Mouse (Mus musculus) hindbrain, embryonic 13.5 days (tissue): ENCODE results near the gene Slc26a10. TPM values are rescaled to one million over a fixed set of nuclear protein-coding genes. Genes with fewer than 3 reads are reported as not detected.
"Not testable (repeated sequence)": the region's sequence is repeated elsewhere in the genome, so short reads cannot be mapped to it uniquely, and the experiment has no call there.

Experiments
- ATAC-seq: fragments of 200-750 bp; cut with Nextera tagmentation; 2 replicates; pipeline ENCODE4 v1.8.0; 2017; ENCODE audit warnings: moderate TSS enrichment; ENCODE audit not compliant: low FRiP score
- H3K27ac ChIP-seq: fragments of 300-500 bp; sonication (generic); 2 replicates; pipeline ENCODE4 v1.5.1; 2015; ENCODE audit warnings: inconsistent platforms, mild to moderate bottlenecking, moderate library complexity
- H3K27me3 ChIP-seq: fragments of 300-500 bp; sonication (generic); 2 replicates; pipeline ENCODE4 v1.6.1; 2015; ENCODE audit warnings: mild to moderate bottlenecking, inconsistent platforms
- H3K36me3 ChIP-seq: fragments of 300-500 bp; sonication (generic); 2 replicates; pipeline ENCODE4 v1.6.1; 2015; ENCODE audit warnings: mild to moderate bottlenecking, inconsistent platforms
- H3K4me1 ChIP-seq: fragments of 300-500 bp; sonication (generic); replicated peaks from 2 replicates; pipeline ENCODE4 v1.6.1; 2015; ENCODE audit warnings: inconsistent platforms
- H3K4me2 ChIP-seq: fragments of 300-500 bp; sonication (generic); 2 replicates; pipeline ENCODE4 v1.6.1; 2015; ENCODE audit warnings: inconsistent platforms, mild to moderate bottlenecking, moderate library complexity
- H3K4me3 ChIP-seq: fragments of 300-500 bp; sonication (generic); 2 replicates; pipeline ENCODE4 v1.5.1; 2015; ENCODE audit warnings: mild to moderate bottlenecking, inconsistent platforms
- H3K9ac ChIP-seq: fragments of 300-500 bp; sonication (generic); 2 replicates; pipeline ENCODE4 v1.6.1; 2015; ENCODE audit warnings: mild to moderate bottlenecking, inconsistent platforms
- H3K9me3 ChIP-seq: fragments of 300-500 bp; sonication (generic); 2 replicates; pipeline ENCODE4 v1.6.1; 2016; ENCODE audit warnings: inconsistent platforms
- WGBS: fragments of 180-500 bp; shearing (Covaris S2); methylation state at CpG from one replicate; pipeline ENCODE4 v1.1.7; 2015; 5-methylcytosine and 5-hydroxymethylcytosine counted together
- polyA plus RNA-seq: library from polyadenylated mRNA; unstranded; fragments of >200 nt; fragmentation: Nextera tagmentation; extraction: Ambion mirVana; gene quantifications from 2 replicates; pipeline ENCODE4 v1.2.1, GENCODE M21; 2015

Gene Slc26a10
- polyA plus RNA-seq, 1 experiment from 2014 or later = 1.0 TPM

GRCm38 (mm10) chr10:127165654-127166403 is 14.6 kb downstream of the Slc26a10 start:
- H3K4me1 ChIP-seq = peaks cover 35% of the 10 kb centered on the region
- ATAC-seq = peak; percentile 61
- peaks cover 14% of the 10 kb centered on the region for H3K36me3 ChIP-seq
- peak overlapping the region; percentile 98 for H3K9ac ChIP-seq
- WGBS = under 1% methylated on average over 53 of the region's 56 CpGs
- H3K27me3 ChIP-seq = peaks cover 58% of the 10 kb centered on the region
- H3K4me3 ChIP-seq = peak overlapping the region; percentile 86
- H3K9me3 ChIP-seq = no peaks in the 10 kb centered on the region
- H3K27ac ChIP-seq = peak overlapping the region; percentile 91
- peak overlapping the region; percentile 91 for H3K4me2 ChIP-seq

GRCm38 (mm10) chr10:127165354-127165653 is 15.1 kb downstream of the Slc26a10 start:
- WGBS = 0% methylated on average over 41 of the region's 42 CpGs
- peak overlapping the region; percentile 91 for H3K27ac ChIP-seq
- H3K9me3 ChIP-seq = no peaks in the 10 kb centered on the region
- peaks cover 53% of the 10 kb centered on the region for H3K27me3 ChIP-seq
- H3K36me3 ChIP-seq = peaks cover 14% of the 10 kb centered on the region
- H3K4me1 ChIP-seq = peaks cover 29% of the 10 kb centered on the region
- peak overlapping the region; percentile 86 for H3K4me3 ChIP-seq
- peak overlapping the region; percentile 98 for H3K9ac ChIP-seq
- peak overlapping the region; percentile 91 for H3K4me2 ChIP-seq
- peak; percentile 74 for ATAC-seq

GRCm38 (mm10) chr10:127164631-127165353 is 15.7 kb downstream of the Slc26a10 start, which contains the start of gene B4galnt1:
Gene B4galnt1 (plus strand): TSS chr10:127165225.
- peaks cover 14% of the 10 kb centered on the region for H3K36me3 ChIP-seq
- peak within 1 kb of the TSS; percentile 98 for H3K9ac ChIP-seq
- 1% methylated on average over 51 of the region's 52 CpGs for WGBS
- peak; percentile 88 for ATAC-seq
- peaks cover 24% of the 10 kb centered on the region for H3K4me1 ChIP-seq
- H3K9me3 ChIP-seq = no peaks in the 10 kb centered on the region
- H3K27ac ChIP-seq = peak within 1 kb of the TSS; percentile 91
- H3K4me2 ChIP-seq = peak within 1 kb of the TSS; percentile 91
- H3K27me3 ChIP-seq = peaks cover 47% of the 10 kb centered on the region
- H3K4me3 ChIP-seq = peak within 1 kb of the TSS; percentile 86

- Histone ChIP-seq H3K4me1 (peaks cover 23% of the 10 kb centered on the region), H3K4me2 (peak overlapping the region; percentile 91; the same call in 1 of the 2 replicates), H3K27me3 (peaks cover 41% of the 10 kb centered on the region), H3K4me3 (no peak overlapping the region), H3K9ac (peak overlapping the region; percentile 98), H3K36me3 (peaks cover 12% of the 10 kb centered on the region), H3K27ac (peak overlapping the region; percentile 91; the same call in 1 of the 2 replicates), H3K9me3 (no peaks in the 10 kb centered on the region)
- no peak for ATAC-seq
- 94% methylated on average over 4 of the region's 4 CpGs for WGBS
These were observed 16.3 kb downstream of the Slc26a10 start for GRCm38 (mm10) chr10:127164190-127164589.

- not testable (repeated sequence) for H3K9me3 ChIP-seq, H3K9ac ChIP-seq, ATAC-seq, H3K4me3 ChIP-seq, H3K27ac ChIP-seq, H3K4me2 ChIP-seq, H3K36me3 ChIP-seq
- Histone ChIP-seq H3K27me3 (peaks cover 28% of the 10 kb centered on the region), H3K4me1 (peaks cover 20% of the 10 kb centered on the region)
- WGBS = 52% methylated on average over 7 of the region's 7 CpGs
These were observed 17.6 kb downstream of the Slc26a10 start for GRCm38 (mm10) chr10:127162771-127163261.

- Histone ChIP-seq H3K9ac (no peak overlapping the region), H3K4me1 (peaks cover 5% of the 10 kb centered on the region; the same call in 1 of the 2 replicates), H3K36me3 (no peaks in the 10 kb centered on the region), H3K4me3 (no peak overlapping the region), H3K27me3 (peaks cover 10% of the 10 kb centered on the region; the same call in 1 of the 2 replicates), H3K4me2 (no peak overlapping the region), H3K27ac (no peak overlapping the region), H3K9me3 (no peaks in the 10 kb centered on the region)
- WGBS = 84% methylated on average over 3 of the region's 3 CpGs
- no peak for ATAC-seq
These were observed 19.7 kb downstream of the Slc26a10 start for GRCm38 (mm10) chr10:127160728-127161127.

- no peak for ATAC-seq
- no peak overlapping the region for H3K4me2 ChIP-seq
- no peaks in the 10 kb centered on the region for H3K36me3 ChIP-seq
- H3K27me3 ChIP-seq = peaks cover 6% of the 10 kb centered on the region; the same call in 1 of the 2 replicates
- 85% methylated on average over 9 of the region's 9 CpGs for WGBS
- H3K9me3 ChIP-seq = no peaks in the 10 kb centered on the region
- no peak overlapping the region for H3K4me3 ChIP-seq
- no peak overlapping the region for H3K9ac ChIP-seq
- no peak overlapping the region for H3K27ac ChIP-seq
- peaks cover 5% of the 10 kb centered on the region; the same call in 1 of the 2 replicates for H3K4me1 ChIP-seq
These were observed 20.4 kb downstream of the Slc26a10 start for GRCm38 (mm10) chr10:127160081-127160480.

GRCm38 (mm10) chr10:127158471-127158870 is 22.0 kb downstream of the Slc26a10 start:
- Histone ChIP-seq H3K27ac (no peak overlapping the region), H3K27me3 (peaks cover 2% of the 10 kb centered on the region; the same call in 1 of the 2 replicates), H3K4me2 (no peak overlapping the region), H3K36me3 (no peaks in the 10 kb centered on the region), H3K4me3 (no peak overlapping the region), H3K4me1 (no peaks in the 10 kb centered on the region), H3K9me3 (no peaks in the 10 kb centered on the region), H3K9ac (no peak overlapping the region)
- no peak for ATAC-seq
- WGBS = 80% methylated on average over 3 of the region's 3 CpGs

GRCm38 (mm10) chr10:127156511-127156910 is 23.9 kb downstream of the Slc26a10 start:
- ATAC-seq = no peak
- Histone ChIP-seq H3K9ac (no peak overlapping the region), H3K9me3 (no peaks in the 10 kb centered on the region), H3K27me3 (no peaks in the 10 kb centered on the region), H3K36me3 (no peaks in the 10 kb centered on the region), H3K4me2 (no peak overlapping the region), H3K27ac (no peak overlapping the region), H3K4me3 (no peak overlapping the region), H3K4me1 (no peaks in the 10 kb centered on the region)
- 86% methylated on average over 1 of the region's 1 CpGs for WGBS

GRCm38 (mm10) chr10:127156089-127156488 is 24.4 kb downstream of the Slc26a10 start:
- Histone ChIP-seq H3K4me2 (no peak overlapping the region), H3K4me1 (no peaks in the 10 kb centered on the region), H3K4me3 (no peak overlapping the region), H3K9me3 (no peaks in the 10 kb centered on the region), H3K9ac (no peak overlapping the region), H3K27me3 (no peaks in the 10 kb centered on the region), H3K27ac (no peak overlapping the region), H3K36me3 (no peaks in the 10 kb centered on the region)
- ATAC-seq = no peak
- WGBS = 93% methylated on average over 1 of the region's 1 CpGs

- H3K27me3 ChIP-seq = no peaks in the 10 kb centered on the region
- 87% methylated on average over 5 of the region's 5 CpGs for WGBS
These were observed 25.8 kb downstream of the Slc26a10 start for GRCm38 (mm10) chr10:127154652-127155051.

GRCm38 (mm10) chr10:127154241-127154640 is 26.2 kb downstream of the Slc26a10 start:
- no peak overlapping the region for H3K9ac ChIP-seq
- no peak overlapping the region for H3K4me3 ChIP-seq
- H3K27me3 ChIP-seq = no peaks in the 10 kb centered on the region
- no peaks in the 10 kb centered on the region for H3K36me3 ChIP-seq
- no peak overlapping the region for H3K27ac ChIP-seq
- H3K4me2 ChIP-seq = no peak overlapping the region
- no peak for ATAC-seq
- no peaks in the 10 kb centered on the region for H3K9me3 ChIP-seq
- 94% methylated on average over 2 of the region's 2 CpGs for WGBS
- no peaks in the 10 kb centered on the region for H3K4me1 ChIP-seq

More at GRCm38 (mm10) chr10:127154652-127155051, 25.8 kb downstream of the Slc26a10 start:
- H3K36me3 ChIP-seq = no peaks in the 10 kb centered on the region
- no peak overlapping the region for H3K9ac ChIP-seq
- ATAC-seq = no peak
- H3K27ac ChIP-seq = no peak overlapping the region
- no peaks in the 10 kb centered on the region for H3K9me3 ChIP-seq
- no peak overlapping the region for H3K4me3 ChIP-seq
- H3K4me2 ChIP-seq = no peak overlapping the region
- H3K4me1 ChIP-seq = no peaks in the 10 kb centered on the region
